Comparison of ENCODE assay signal across 17 mouse cellular contexts in genomic region chr12:100493211-100493610, GRCm38 (mm10). TPM values are rescaled to one million over a fixed set of nuclear protein-coding genes. Genes with fewer than 3 reads are reported as not detected.
A peak's percentile ranks its signal among the peaks of the same experiment; 100 is the strongest.
DNase-seq lines count a peak whose midpoint lies in the region.
"Had no signal": no experiment of that assay in that cellular context is flagged by ENCODE, and none has a peak within 500 bp of the region (broad histone marks: within the 10 kb centered on the region; RNA-seq: fewer than 3 reads in every experiment).

No protein-coding gene starts in this region.

- DNase-seq in layer of hippocampus, adult 18-20 months (ENCODE audit: low spot score in 2 of 2), result peak; percentile 37 to 61
- no peak for DNase-seq in layer of hippocampus, adult 9-10 months (ENCODE audit: low spot score)
- peak; percentile 77 for DNase-seq in right cerebral cortex, adult 18-20 months
- no peak for DNase-seq in right cerebral cortex, postnatal 4 days
- DNase-seq in layer of hippocampus, adult 9-11 months, result peak; percentile 80
- DNase-seq in telencephalon, adult 2 months (ENCODE audit: low read depth, low spot score), result peak; percentile 90
- no peak for DNase-seq in cerebellum, postnatal 25 days
- DNase-seq: adrenal gland, postnatal 14 days; cerebellum, adult 11-12 months; cerebellum, adult 9-11 months; heart, adult 2 months; heart, postnatal 4 days; kidney, adult 9 months; kidney, postnatal 14 days; liver; lung, adult 2 months; lung, postnatal 10 days had no signal

RNA-seq across cellular contexts. Expression of gene Ttc7b, which starts 27.4 kb away (rescaled TPM):
- 100 to 1,000 TPM; 168 to 176 TPM for total RNA-seq in layer of hippocampus, adult 18-20 months (2021)

Comparison
In these comparisons a context has a peak if more than half of its experiments do, and no peak if none do; other contexts are left out.
1. DNase-seq: peak in layer of hippocampus, adult 18-20 months (2 of 2), right cerebral cortex, adult 18-20 months (single experiment), layer of hippocampus, adult 9-11 months (single experiment) and telencephalon, adult 2 months (single experiment); none in layer of hippocampus, adult 9-10 months (single experiment), right cerebral cortex, postnatal 4 days (single experiment) and cerebellum, postnatal 25 days (0 of 2).